Mouse (Mus musculus): ENCODE results near the gene Col13a1.

DNA sequence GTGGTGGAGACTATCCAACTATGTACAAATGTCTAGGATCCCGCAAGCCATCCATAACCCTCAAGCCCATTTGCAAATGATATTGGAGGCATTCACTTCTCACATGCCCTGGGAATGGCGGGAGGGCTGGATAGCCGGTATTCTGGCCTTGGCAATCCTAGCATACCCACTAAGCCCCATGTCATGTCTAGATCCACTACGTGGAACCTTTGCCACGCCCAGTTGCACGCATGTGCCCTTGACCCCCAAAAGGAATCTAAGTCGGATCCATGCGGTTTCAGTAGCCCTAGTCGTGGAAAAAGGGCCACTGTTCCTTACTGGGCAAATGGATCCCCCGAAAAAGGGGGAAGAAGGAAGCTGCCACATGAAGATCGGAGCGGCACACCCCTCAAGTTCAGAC, 147.7 kb downstream of the Col13a1 start:
- TF ChIP-seq POLR2A (IDR thresholded peaks at IDR 0.05; ENCODE audit: insufficient read depth, low read depth, low read length) (no peak), CTCF (IDR thresholded peaks at IDR 0.05; ENCODE audit: insufficient read depth, low read depth, low read length) (no peak)
